Mouse (Mus musculus) cerebellum, postnatal 10 days (tissue): ENCODE data around the gene Olfr294.

Source experiments
- DNase-seq, 2 experiments: peaks; one replicate each; pipeline ENCODE4 v3.0.0; 2021; ENCODE audit warnings: mixed read lengths in 2 of 2

The Olfr294 gene

DNA sequence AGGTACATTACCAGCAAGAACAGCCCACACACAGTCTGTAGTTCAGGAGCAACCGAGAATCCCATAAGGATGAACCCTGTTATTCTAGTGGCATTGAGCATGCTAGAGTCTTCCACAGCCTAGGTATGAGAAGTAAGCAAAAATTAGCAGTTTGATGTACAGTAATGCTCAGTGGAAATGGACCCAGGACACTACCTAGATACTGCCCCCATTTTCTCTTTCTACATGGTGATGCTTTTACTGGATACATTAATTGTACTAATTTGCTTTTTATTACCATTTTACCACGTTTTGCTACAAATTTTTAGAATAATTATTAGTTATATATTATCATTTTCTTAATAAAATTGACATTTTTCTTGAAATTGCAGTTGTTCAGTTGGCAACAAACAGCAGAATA is at the start of gene Olfr294:
Olfr294 (minus strand) TSS at position 101 of the 400 bp plus-strand sequence.
- no peak for DNase-seq

DNA sequence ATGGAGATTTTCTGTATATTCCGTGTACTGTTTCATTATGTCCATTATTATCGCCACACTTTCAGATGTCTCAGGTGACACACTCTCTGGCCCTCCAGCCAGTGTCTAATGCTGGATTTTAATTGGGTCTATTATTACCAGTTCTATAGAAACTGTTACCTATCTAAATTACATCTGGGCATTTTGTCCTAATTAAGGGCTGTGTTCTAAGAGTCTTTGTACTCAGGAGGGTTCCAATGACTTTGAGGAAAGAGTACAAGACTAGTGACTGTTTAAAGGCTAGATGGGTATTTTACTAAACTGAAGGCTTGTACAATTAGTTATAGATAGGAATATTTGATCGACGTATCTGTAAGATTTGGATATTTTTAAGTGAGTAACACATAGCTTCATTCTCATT is 32.3 kb upstream of the Olfr294 start, which contains the start of gene Olfr293:
Olfr293 (plus strand) TSS at position 301 of the 400 bp plus-strand sequence.
- no peak for DNase-seq

DNA sequence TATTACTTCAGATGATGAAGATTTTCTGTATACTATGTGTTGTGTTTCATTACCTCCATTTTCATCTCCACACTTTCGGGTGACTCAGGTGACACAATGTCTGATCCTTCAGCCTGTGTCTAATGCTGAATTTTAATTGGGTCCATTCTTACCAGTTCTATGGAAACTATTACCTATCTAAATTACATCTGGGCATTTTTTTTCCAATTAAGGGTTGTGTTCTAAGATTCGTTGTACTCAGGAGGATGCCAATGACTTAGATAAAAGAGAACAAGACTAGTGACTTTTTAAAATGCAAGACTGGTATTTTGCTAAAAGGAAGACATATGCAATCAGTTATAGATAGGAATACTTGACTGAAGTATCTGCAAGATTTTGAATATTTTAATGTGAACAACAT is 32.9 kb downstream of the Olfr294 start, which contains the start of gene Olfr295:
Olfr295 (plus strand) TSS at position 301 of the 400 bp plus-strand sequence.
- DNase-seq = no peak
